Mouse (Mus musculus) central nervous system, embryonic 11.5 days (tissue): ENCODE measurements around the gene Acvr1. TPM values are rescaled to one million over a fixed set of nuclear protein-coding genes. Genes with fewer than 3 reads are reported as not detected.

ENCODE experiments used
- polyA plus RNA-seq: library from polyadenylated mRNA; depleted of rRNA; stranded (reverse); fragments of >200 nt; gene quantifications from 2 replicates; pipeline ENCODE4 v1.2.3, GENCODE M21; 2012; rRNA removed

Gene Acvr1
- 9.9 and 18.5 TPM in 2 replicates for polyA plus RNA-seq

DNA sequence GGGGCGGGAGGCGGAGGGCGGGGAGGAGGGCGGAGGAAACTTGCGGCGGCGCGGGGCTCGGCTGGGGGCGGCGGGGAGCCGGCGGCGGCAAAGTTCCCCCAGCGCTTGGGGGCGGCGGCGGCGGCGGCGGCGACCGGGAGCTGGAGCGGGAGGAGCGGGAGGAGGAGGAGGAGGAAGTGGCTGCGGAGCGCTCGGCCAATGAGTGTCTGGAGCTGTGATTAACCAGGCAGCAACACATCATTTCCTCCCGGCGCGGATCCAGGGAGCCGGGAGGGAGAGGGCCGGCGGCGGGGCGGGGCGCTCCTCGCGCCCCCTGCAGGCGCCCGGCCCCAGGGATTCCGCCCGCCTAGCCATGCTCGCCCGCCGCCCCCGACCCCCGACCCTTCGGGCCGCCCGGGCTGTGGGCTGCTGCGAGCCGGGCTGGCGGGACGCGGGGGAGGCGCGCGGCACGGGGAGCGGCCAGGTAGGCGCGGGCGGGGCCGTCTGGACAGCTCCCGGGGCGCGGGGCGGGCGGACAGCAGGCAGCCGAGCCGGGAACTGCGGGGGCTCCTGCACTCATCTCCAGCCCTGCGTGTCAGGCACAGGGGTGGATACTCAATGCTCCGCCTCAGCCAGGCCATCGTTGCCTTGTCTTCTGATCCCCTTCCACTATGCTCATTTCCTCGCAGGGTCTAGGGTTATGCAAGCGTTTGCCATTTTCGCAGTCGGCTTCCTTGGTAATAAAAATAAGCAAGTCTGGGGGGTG is at the start of gene Acvr1, which contains the start of gene Upp2:
TSS of gene Acvr1 (minus strand) at position 92 of the 745 bp plus-strand sequence.
TSS of gene Upp2 (plus strand) at position 233 of the 745 bp plus-strand sequence.

GRCm38 (mm10) chr2:58469816-58470215 is 97.1 kb downstream of the Acvr1 start, which contains the start of gene Gm17409:
Gene Gm17409, plus strand, starts transcription at chr2:58470116.

GRCm38 (mm10) chr2:58357414-58358131 is 209.4 kb downstream of the Acvr1 start, which contains the start of gene Acvr1c:
Gene Acvr1c, minus strand, starts transcription at chr2:58357895.

Other genes starting within 250 kb of the Acvr1 start
- gene Acvr1c, start 209.3 kb downstream of the Acvr1 start, polyA plus RNA-seq: 0.07 and 0.15 TPM in 2 replicates
- not detected in 2 replicates for gene Gm17409, start 97.0 kb downstream of the Acvr1 start, polyA plus RNA-seq
- 7.2 and 8.8 TPM in 2 replicates for gene Upp2, start 141 bp upstream of the Acvr1 start, polyA plus RNA-seq